Mouse (Mus musculus) kidney, postnatal 10 days (tissue): ENCODE results near the gene Poldip3.

ENCODE experiments used
- DNase-seq: peaks from one replicate; pipeline ENCODE4 v3.0.0; 2021; ENCODE audit warnings: mixed read lengths

Gene Poldip3

GRCm38 (mm10) chr15:83124625-83125024 lies 24.6 kb downstream of the Poldip3 start:
- no peak for DNase-seq

DNA sequence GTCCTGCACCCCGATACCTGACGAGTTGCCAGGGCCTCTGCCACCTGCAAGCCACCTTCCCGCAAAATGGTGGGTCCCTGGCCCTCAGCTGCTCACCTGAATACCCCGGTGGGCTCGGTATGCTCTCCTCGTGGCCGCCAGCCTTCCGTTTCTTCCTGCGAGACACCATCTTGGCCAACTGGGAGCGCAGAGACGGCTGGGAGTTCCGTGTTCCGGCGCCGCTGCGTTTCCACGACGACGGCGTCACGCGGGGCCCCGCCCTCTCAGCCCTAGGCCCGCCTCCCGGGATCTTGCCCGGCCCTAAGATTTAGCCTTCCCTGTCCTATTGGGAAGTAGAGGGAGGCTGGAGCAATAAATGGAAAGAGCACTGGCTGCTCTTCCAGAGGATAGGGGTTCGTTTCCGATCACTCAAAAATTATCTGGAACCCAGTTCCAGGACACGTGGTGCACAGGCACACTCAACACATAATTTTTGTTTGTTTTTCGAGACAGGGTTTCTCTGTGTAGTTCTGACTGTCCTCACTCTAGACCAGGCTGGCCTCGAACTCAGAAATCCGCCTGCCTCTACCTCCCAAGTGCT lies 26.5 kb downstream of the Poldip3 start, which contains the start of gene Rrp7a:
TSS of gene Rrp7a (minus strand) at position 236 of the 580 bp plus-strand sequence.
- DNase-seq, result peak; percentile 96

DNA sequence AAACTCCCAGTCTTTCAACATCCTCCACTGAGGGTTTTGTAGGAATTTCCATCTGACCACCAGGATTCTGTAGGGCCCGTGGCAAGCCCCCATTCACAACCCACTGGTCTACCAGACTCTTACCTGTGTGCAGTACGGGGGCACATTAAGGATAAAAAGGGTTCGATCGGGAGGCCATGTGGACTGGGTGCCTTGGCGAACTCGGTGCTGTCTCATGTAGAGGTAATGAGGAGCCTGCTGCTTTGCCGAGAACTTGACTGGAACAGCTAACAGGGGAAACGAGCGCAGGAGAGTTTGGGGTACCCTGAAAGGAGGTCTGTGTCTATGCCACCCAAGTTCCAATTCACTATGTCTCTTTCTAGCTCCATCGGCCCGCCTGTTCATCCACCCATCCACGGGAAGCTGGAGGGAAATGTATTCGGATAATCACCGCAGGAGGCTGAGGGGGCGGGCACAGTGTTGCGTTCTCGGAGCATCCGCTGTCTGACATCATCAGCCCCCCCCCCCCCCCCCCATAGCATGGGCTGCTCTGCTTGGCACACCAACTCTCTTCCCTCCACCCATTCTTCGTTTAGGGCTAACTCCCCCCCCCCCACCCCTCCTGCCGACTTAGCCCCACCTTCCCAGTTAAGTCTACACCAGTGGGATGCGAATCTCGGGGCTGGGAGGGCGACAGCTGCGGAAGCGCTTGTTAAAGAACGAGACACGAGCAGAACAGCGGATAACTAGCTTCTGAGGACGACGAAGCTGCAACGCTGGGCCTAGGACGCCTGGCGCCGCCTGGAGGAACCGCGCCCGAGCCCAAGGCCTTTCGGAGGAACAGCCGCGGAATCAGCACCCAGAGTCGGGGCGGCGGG lies 27.2 kb downstream of the Poldip3 start:
- DNase-seq, result peak; percentile 69

GRCm38 (mm10) chr15:83118360-83118759 lies 30.8 kb downstream of the Poldip3 start:
- peak; percentile 71 for DNase-seq

DNA sequence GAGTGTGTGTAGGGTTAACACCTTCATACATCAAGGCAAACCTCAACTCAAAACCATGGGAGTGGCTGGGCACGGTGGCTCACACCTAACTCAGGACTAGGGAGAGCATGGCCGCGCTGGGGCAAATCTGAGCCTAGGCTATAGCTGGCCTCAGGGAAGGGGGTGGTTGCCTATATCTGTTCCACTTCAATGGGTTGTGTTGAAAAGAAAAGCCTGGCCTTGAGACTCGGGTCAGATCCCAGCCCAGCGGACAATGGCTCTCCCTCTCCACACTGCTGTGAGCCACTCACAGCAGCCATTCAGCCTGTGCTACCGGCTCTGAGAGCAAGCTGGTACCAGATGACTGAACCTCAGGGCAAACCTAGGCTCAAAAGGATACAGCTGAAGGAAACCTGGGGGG lies 34.1 kb downstream of the Poldip3 start:
- no peak for DNase-seq

- no peak for DNase-seq
Measured at GRCm38 (mm10) chr15:83114106-83114505, 35.1 kb downstream of the Poldip3 start.

DNA sequence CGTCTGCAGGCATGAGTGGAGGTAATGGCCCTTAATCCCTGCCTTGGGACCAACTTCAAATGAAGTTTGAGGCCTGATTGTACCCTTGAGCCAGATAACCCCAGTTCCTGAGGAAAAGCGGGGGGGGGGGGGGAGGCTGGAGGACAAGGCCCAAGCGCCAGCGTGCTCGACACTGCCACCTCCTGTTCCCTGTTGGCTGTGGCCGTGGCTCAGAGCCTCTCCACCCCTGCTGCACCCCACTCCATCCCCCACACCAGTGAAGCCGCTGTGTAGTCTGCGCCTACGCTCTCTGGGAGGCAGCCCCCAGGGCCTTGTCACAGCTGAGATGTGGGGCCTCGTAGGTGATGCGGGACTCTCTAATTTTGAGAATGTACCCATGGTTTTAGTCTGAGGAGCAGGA lies 36.3 kb downstream of the Poldip3 start:
- peak; percentile 90 for DNase-seq

DNA sequence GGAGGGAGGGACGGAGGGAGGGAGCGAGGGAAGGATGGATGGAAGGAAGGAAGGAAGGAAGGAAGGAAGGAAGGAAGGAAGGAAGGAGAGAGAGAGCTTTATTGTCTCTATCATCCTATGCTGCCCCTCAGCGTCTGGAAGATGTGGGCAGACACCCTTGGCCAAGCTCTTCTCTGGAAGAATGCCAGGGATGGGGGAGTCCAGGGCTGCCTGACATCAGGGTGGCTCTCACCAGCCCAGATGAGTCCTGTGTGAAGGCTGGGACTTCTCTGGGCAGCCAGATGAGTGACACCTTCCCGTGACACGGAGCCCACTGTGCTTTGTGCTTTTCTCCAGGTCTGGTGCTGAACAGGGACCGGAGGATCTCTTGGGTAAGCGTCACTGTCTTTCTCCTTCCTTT lies 37.3 kb downstream of the Poldip3 start:
- DNase-seq, result no peak

- DNase-seq, result no peak
Measured at GRCm38 (mm10) chr15:83111290-83111689, 37.9 kb downstream of the Poldip3 start.

- no peak for DNase-seq
Measured at GRCm38 (mm10) chr15:83107814-83108213, 41.4 kb downstream of the Poldip3 start.

GRCm38 (mm10) chr15:83106426-83106825 lies 42.8 kb downstream of the Poldip3 start:
- no peak for DNase-seq

DNA sequence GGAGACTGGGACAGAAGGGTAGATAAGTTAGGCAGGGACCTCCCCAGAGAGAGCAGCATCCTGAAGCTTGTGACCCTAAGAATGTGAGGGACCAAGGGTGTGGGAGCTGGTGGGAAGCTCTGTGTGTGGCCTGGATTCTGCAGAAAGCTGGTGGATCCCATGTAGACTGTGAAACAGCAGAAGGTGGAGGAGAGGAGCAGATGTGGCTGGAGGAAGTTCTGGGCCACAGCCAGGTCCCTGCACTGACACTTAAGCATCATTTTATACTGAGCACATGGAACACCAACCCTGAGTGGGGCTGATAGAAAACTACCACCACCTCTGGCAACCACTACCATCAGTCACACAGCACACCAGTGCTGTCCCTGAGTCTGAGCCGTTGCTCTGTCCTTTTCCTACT lies 46.1 kb downstream of the Poldip3 start:
- DNase-seq, result no peak

- DNase-seq, result no peak
Measured at GRCm38 (mm10) chr15:83100332-83100662, 48.9 kb downstream of the Poldip3 start.

- DNase-seq, result peak; percentile 97
Measured at GRCm38 (mm10) chr15:83099533-83100331, 49.5 kb downstream of the Poldip3 start.

DNA sequence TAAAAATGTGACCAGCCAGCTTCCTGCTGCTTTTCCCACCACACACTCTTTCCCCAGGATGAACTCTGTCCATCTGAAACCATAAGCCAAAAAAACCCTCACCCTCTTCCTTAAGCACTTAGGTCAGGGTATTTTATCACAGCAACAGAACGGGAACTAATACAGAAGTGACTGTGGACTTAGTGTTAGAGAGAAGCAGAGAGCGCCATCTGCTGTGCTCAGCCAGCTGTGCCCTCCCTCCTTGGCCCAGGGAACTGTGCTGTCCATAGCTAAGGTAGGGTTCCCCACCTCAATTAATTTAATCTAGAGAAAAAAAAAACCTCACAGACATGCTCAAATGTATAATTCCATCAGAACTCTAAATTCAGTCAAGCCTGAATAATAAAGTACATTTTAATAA lies 53.2 kb downstream of the Poldip3 start:
- no peak for DNase-seq

DNA sequence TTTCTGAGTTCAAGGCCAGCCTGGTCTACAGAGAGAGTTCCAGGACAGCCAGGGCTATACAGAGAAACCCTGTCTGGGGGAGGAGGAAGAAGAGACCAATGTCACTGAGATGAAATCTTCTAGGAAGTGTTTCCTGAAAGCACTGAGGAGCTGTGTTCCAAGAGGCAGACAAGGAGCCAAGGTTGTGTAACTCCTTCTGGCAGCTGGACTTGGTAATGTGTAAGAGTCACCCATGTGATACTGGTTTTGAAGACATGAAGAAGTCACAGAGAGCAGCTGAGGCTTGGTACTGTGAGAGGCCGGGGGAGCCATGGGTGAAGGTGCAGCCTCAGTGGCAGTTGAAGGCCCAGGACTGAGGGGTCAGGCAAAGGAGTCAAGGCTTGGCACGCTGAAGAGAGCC lies 55.5 kb downstream of the Poldip3 start:
- no peak for DNase-seq

DNA sequence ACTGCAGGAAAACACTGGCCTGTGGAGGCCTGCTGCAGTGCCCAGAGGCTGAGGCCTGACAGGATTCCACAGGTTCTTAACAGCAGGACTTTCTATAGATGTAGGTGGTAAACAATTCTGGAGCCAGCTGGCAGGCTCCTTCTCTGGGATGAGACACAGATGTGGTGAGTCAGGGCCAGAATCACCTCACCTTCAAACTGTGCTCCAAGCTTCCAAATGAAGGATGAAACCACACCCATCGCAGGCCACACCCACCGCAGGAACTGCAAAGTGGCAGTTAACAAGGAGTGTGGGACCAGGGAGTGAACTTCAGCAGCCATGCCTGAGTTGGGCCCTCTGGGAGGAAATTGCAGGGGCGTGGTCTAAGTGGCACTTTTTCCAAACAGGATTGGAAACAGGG lies 58.3 kb downstream of the Poldip3 start:
- DNase-seq, result no peak

GRCm38 (mm10) chr15:83089429-83089605 lies 59.9 kb downstream of the Poldip3 start, which contains the start of gene Serhl:
Serhl (plus strand) TSS chr15:83089506.
- DNase-seq, result no peak

DNA sequence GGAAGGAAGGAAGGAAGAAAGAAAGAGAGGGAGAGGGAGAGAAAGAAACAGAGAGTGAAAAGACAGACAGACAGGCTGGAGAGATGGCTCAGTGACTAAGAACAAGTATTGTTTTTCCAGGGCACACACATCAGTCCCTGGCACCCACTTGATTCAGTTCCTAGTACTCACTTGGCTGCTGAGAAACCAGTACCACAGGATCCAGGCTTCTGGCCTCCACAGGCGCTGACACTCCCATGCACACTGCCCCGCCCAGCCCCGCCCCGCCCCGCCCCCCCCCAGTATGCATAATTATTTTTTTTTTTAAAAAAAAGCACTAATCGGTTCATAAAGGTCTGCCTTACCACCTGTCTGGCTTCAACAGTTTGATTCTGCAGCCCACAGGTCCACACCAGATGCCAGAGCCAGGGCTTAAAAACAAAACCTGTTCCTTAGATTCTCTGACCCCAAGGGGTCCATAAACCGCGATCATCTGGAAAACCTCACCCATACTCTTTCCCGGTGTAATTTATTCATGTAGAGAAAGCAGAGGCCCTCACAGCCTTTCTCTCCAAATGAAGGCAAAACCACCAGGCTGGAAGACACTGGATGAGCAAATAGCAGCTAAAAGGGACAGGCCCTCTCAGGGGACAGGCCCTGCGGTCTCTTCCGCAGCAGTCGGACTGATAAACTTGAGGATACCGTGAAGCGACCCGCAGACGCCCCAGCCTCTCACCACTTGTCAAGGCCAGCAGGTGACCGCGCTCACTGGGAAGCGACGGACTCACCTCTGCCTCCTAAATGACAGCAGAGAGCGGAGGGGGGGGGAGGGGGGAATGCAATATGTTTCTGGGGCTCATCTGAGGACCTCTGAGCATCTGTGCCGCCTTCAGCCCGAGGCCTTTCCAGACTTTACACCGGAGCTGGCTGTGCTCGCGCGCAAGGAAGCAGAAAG lies 60.4 kb downstream of the Poldip3 start:
- DNase-seq, result no peak

- no peak for DNase-seq
Measured at GRCm38 (mm10) chr15:83086636-83087328, 62.4 kb downstream of the Poldip3 start.

DNA sequence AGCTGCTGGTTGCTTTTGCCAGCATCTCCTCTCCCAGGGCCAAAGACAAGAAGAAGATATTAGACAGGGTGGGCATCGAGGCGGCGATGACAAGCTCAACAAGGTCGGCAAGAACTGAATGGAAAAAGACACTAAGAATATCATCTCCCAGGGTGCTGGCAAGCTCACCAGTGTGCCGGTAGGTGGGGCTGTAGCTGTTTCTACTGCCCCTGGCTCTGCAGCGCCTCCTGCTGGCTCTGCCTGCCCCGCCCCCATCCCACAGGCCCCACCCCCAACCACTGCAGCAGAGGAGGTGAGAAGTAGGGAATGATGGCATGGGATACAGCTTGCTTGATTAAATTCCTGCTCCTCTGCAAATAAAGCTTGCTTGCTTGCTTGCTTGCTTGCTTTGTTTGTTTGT lies 63.3 kb downstream of the Poldip3 start:
- DNase-seq, result peak; percentile 73

DNA sequence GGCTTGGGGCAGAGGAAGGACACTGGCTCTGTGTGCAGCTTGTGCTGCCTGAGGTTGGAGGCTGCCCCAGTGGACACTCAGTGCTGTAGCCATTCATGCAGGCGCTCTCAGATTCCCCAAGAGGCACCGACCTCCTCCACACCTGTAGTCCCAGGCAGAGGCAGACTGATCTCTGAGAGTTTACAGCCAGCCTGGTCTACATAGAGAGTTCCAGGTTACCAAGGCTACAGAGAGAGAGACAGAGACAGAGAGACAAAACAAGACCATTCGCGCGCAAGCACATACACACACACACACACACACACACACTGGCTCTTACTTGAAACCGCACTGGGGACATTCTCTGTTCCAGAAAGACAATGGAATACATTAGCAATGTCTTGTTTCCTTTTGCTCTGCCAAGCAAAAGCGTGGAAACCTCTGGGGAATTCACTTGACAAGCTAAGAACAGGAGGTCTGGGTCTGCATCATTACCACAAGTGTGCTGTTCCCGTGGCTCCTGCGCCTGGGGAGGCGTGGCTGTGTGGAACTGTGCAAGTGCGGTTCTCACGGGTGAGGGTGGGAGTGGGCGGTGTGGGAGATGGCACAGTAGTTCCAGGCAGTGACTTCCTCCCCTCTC lies 65.1 kb downstream of the Poldip3 start:
- peak; percentile 73 for DNase-seq
